Mouse (Mus musculus) embryonic facial prominence, embryonic 10.5 days (tissue): ENCODE data around the gene A030014E15Rik. TPM values are rescaled to one million over a fixed set of nuclear protein-coding genes. Genes with fewer than 3 reads are reported as not detected.
A peak's percentile ranks its signal among the peaks of the same experiment; 100 is the strongest.
"Not testable (repeated sequence)": the region's sequence is repeated elsewhere in the genome, so short reads cannot be mapped to it uniquely, and the experiment has no call there.

Source experiments
- DNase-seq: peaks from one replicate; pipeline ENCODE4 v3.0.0-alpha.2; 2017; ENCODE audit warnings: low spot score
- H3K27ac ChIP-seq: fragments of 300-500 bp; sonication (generic); replicated peaks from 2 replicates; pipeline ENCODE4 v1.5.1; 2016; ENCODE audit warnings: mild to moderate bottlenecking
- H3K27me3 ChIP-seq: fragments of 300-500 bp; sonication (generic); replicated peaks from 2 replicates; pipeline ENCODE4 v1.6.1; 2016; ENCODE audit warnings: low read depth, mild to moderate bottlenecking; ENCODE audit not compliant: poor library complexity, severe bottlenecking
- H3K36me3 ChIP-seq: fragments of 300-500 bp; sonication (generic); replicated peaks from 2 replicates; pipeline ENCODE4 v1.6.1; 2016; ENCODE audit warnings: mild to moderate bottlenecking, moderate library complexity
- H3K4me1 ChIP-seq: fragments of 300-500 bp; sonication (generic); 2 replicates; pipeline ENCODE4 v1.6.1; 2016
- H3K4me3 ChIP-seq: fragments of 300-500 bp; sonication (generic); 2 replicates; pipeline ENCODE4 v1.5.1; 2016; ENCODE audit warnings: mild to moderate bottlenecking, moderate library complexity
- H3K9me3 ChIP-seq: fragments of 300-500 bp; sonication (generic); 2 replicates; pipeline ENCODE4 v1.6.1; 2016; ENCODE audit warnings: mild to moderate bottlenecking
- WGBS: fragments of 180-500 bp; shearing (Covaris S2); methylation state at CpG from one replicate; pipeline ENCODE4 v1.1.7; 2016; 5-methylcytosine and 5-hydroxymethylcytosine counted together
- polyA plus RNA-seq: library from polyadenylated mRNA; unstranded; fragments of >200 nt; fragmentation: Nextera tagmentation; extraction: Ambion mirVana; gene quantifications from 2 replicates; pipeline ENCODE4 v1.2.1, GENCODE M21; 2016

Gene A030014E15Rik
- polyA plus RNA-seq, 1 experiment from 2014 or later: not detected

- H3K36me3 ChIP-seq, H3K27ac ChIP-seq, H3K4me3 ChIP-seq, DNase-seq, H3K27me3 ChIP-seq, H3K4me1 ChIP-seq: not testable (repeated sequence)
- peaks cover 19% of the 10 kb centered on the region; the same call in 1 of the 2 replicates for H3K9me3 ChIP-seq
- no CpG with 5 or more reads among the region's 6 CpGs for WGBS
Measured at GRCm38 (mm10) chr1:82943295-82943694, 18.6 kb downstream of the A030014E15Rik start, which contains the start of gene A030003K21Rik. Gene A030003K21Rik (minus strand): TSS chr1:82943388.

- not testable (repeated sequence) for H3K36me3 ChIP-seq, H3K4me1 ChIP-seq, H3K4me3 ChIP-seq, H3K9me3 ChIP-seq, DNase-seq, H3K27me3 ChIP-seq, H3K27ac ChIP-seq
- WGBS: 92% methylated on average over 2 of the region's 2 CpGs
Measured at GRCm38 (mm10) chr1:82946029-82946428, 21.3 kb downstream of the A030014E15Rik start.

- no peaks in the 10 kb centered on the region for H3K27me3 ChIP-seq
- no peak overlapping the region for H3K27ac ChIP-seq
- no peak overlapping the region for H3K4me3 ChIP-seq
- no peak for DNase-seq
- WGBS: 87% methylated on average over 2 of the region's 2 CpGs
- no peaks in the 10 kb centered on the region for H3K36me3 ChIP-seq
- H3K4me1 ChIP-seq: no peaks in the 10 kb centered on the region
- no peaks in the 10 kb centered on the region for H3K9me3 ChIP-seq
Measured at GRCm38 (mm10) chr1:82948601-82949000, 23.9 kb downstream of the A030014E15Rik start.

- H3K36me3 ChIP-seq, H3K27me3 ChIP-seq, DNase-seq, H3K4me3 ChIP-seq, H3K27ac ChIP-seq, H3K4me1 ChIP-seq, H3K9me3 ChIP-seq: not testable (repeated sequence)
Measured at GRCm38 (mm10) chr1:82955913-82956312, 31.2 kb downstream of the A030014E15Rik start, which contains the start of gene Gm7544. Gene Gm7544 (minus strand): TSS chr1:82956013.

GRCm38 (mm10) chr1:82959870-82960385 is 35.2 kb downstream of the A030014E15Rik start, which contains the start of gene Gm47955:
Gene Gm47955 (plus strand): TSS chr1:82960286.
- Histone ChIP-seq H3K9me3 (no peaks in the 10 kb centered on the region), H3K4me1 (no peaks in the 10 kb centered on the region), H3K4me3 (no peak within 1 kb of the TSS), H3K27ac (no peak within 1 kb of the TSS), H3K36me3 (no peaks in the 10 kb centered on the region), H3K27me3 (no peaks in the 10 kb centered on the region)
- DNase-seq: no peak
- WGBS: 91% methylated on average over 11 of the region's 11 CpGs

- Histone ChIP-seq H3K4me1 (no peaks in the 10 kb centered on the region), H3K27me3 (no peaks in the 10 kb centered on the region), H3K9me3 (no peaks in the 10 kb centered on the region), H3K27ac (no peak overlapping the region), H3K4me3 (no peak overlapping the region), H3K36me3 (no peaks in the 10 kb centered on the region)
- WGBS: 73% methylated on average over 3 of the region's 3 CpGs
- no peak for DNase-seq
Measured at GRCm38 (mm10) chr1:82966413-82966812, 41.7 kb downstream of the A030014E15Rik start.

- DNase-seq: peak; percentile 14
Measured at GRCm38 (mm10) chr1:82972046-82972445, 47.3 kb downstream of the A030014E15Rik start.

GRCm38 (mm10) chr1:82973244-82973643 is 48.5 kb downstream of the A030014E15Rik start:
- WGBS: 95% methylated on average over 1 of the region's 1 CpGs
- no peak for DNase-seq
- no peaks in the 10 kb centered on the region for H3K9me3 ChIP-seq
- no peak overlapping the region for H3K27ac ChIP-seq
- no peaks in the 10 kb centered on the region for H3K36me3 ChIP-seq
- no peaks in the 10 kb centered on the region for H3K27me3 ChIP-seq
- no peak overlapping the region for H3K4me3 ChIP-seq
- no peaks in the 10 kb centered on the region for H3K4me1 ChIP-seq

More at GRCm38 (mm10) chr1:82972046-82972445, 47.3 kb downstream of the A030014E15Rik start:
- Histone ChIP-seq H3K27ac (no peak overlapping the region), H3K27me3 (no peaks in the 10 kb centered on the region), H3K4me3 (no peak overlapping the region), H3K9me3 (no peaks in the 10 kb centered on the region), H3K4me1 (no peaks in the 10 kb centered on the region), H3K36me3 (no peaks in the 10 kb centered on the region)
- 52% methylated on average over 4 of the region's 4 CpGs for WGBS

- H3K4me3 ChIP-seq: no peak overlapping the region
- no peaks in the 10 kb centered on the region for H3K27me3 ChIP-seq
- 82% methylated on average over 6 of the region's 6 CpGs for WGBS
- H3K4me1 ChIP-seq: no peaks in the 10 kb centered on the region
- H3K9me3 ChIP-seq: no peaks in the 10 kb centered on the region
- no peak for DNase-seq
- no peaks in the 10 kb centered on the region for H3K36me3 ChIP-seq
- H3K27ac ChIP-seq: no peak overlapping the region
Measured at GRCm38 (mm10) chr1:82973901-82974300, 49.2 kb downstream of the A030014E15Rik start.

GRCm38 (mm10) chr1:82974342-82974741 is 49.6 kb downstream of the A030014E15Rik start:
- 90% methylated on average over 9 of the region's 9 CpGs for WGBS
- no peaks in the 10 kb centered on the region for H3K27me3 ChIP-seq
- no peaks in the 10 kb centered on the region for H3K9me3 ChIP-seq
- H3K4me3 ChIP-seq: no peak overlapping the region
- H3K36me3 ChIP-seq: no peaks in the 10 kb centered on the region
- no peak overlapping the region for H3K27ac ChIP-seq
- H3K4me1 ChIP-seq: no peaks in the 10 kb centered on the region
- DNase-seq: no peak

Other genes starting within 250 kb of the A030014E15Rik start
- 193 and 203 TPM in 2 replicates for gene Mff, start 200.0 kb upstream of the A030014E15Rik start, polyA plus RNA-seq
- 0.25 TPM in 1 of 2 replicates, not detected in the other for gene Tm4sf20, start 156.5 kb upstream of the A030014E15Rik start, polyA plus RNA-seq
- gene Gm47791, start 153.7 kb upstream of the A030014E15Rik start, polyA plus RNA-seq: not detected in 2 replicates
- gene Agfg1, start 85.4 kb upstream of the A030014E15Rik start, polyA plus RNA-seq: 32.3 and 35.4 TPM in 2 replicates
- 0.25 TPM in 1 of 2 replicates, not detected in the other for gene A030005L19Rik, start 11.6 kb upstream of the A030014E15Rik start, polyA plus RNA-seq
- not detected in 2 replicates for gene Gm6217, start 6.5 kb downstream of the A030014E15Rik start, polyA plus RNA-seq
- not detected in 2 replicates for gene A030003K21Rik, start 18.5 kb downstream of the A030014E15Rik start, polyA plus RNA-seq
- not detected in 2 replicates for gene Gm7544, start 31.1 kb downstream of the A030014E15Rik start, polyA plus RNA-seq
- gene Gm47955, start 35.4 kb downstream of the A030014E15Rik start, polyA plus RNA-seq: not detected in 2 replicates
- gene Gm47959, start 75.6 kb downstream of the A030014E15Rik start, polyA plus RNA-seq: not detected in 2 replicates
- gene Slc19a3, start 113.5 kb downstream of the A030014E15Rik start, polyA plus RNA-seq: 0.25 and 0.30 TPM in 2 replicates
- not detected in 2 replicates for gene Krtap28-10, start 117.6 kb downstream of the A030014E15Rik start, polyA plus RNA-seq
- gene Gm47969, start 120.0 kb downstream of the A030014E15Rik start, polyA plus RNA-seq: not detected in 2 replicates
- gene A030005K14Rik, start 134.5 kb downstream of the A030014E15Rik start, polyA plus RNA-seq: not detected in 2 replicates
- gene Krtap28-13, start 136.0 kb downstream of the A030014E15Rik start, polyA plus RNA-seq: not detected in 2 replicates
- gene Ccl20, start 191.8 kb downstream of the A030014E15Rik start, polyA plus RNA-seq: not detected in 2 replicates
- gene Daw1, start 234.8 kb downstream of the A030014E15Rik start, polyA plus RNA-seq: 0.18 TPM in 1 of 2 replicates, not detected in the other